Mouse (Mus musculus) yolk sac, embryonic 10.5 days (tissue): Measurements from ENCODE around the gene Gm12887.

ENCODE experiments used
- DNase-seq: peaks from one replicate; pipeline ENCODE4 v3.0.0-alpha.2; 2017; ENCODE audit warnings: low spot score

Gm12887 gene

DNA sequence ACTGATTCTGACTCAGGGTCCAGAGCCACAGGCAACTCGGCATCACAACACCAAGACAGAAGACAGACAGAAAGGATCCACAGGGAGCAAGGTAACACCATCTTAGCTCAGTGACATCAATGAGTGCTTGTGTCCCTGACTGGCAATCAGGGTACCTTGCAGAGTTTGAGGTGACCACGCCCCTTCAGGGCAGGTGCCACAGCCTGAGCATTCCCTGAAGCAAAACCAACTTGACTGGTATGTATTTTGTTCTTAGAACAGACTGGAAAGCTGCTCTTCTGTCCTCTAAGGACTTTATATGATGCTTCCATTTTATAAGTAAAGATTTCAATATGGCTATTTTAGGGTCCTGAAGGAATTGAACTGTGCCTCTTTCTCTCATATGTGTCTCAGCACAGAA is at the start of gene Gm12887:
Gene Gm12887 (minus strand): TSS at position 101 of the 400 bp plus-strand sequence.
- DNase-seq = no peak

DNA sequence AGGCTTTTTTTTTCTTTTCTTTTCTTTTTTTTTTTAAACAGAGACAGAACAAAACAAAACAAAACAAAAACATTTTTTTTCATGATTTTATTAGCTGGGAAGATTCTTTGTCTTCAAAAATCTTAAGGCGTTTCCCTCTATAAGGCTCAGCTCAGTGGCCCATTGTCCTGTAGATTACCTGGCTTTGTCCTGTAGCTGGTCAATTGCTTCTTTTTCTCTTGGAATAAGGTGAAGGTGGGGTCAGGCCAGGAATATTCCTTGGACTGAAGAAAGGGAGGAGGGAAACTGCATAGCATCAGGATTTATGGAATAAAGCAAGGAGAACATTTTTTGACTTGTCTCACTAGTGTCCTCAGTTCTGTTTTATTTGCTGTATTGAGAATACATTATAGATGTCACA is 35.1 kb upstream of the Gm12887 start:
- no peak for DNase-seq
